In genomic region chr3:148075841-148076240, GRCm38 (mm10) we compare ENCODE assay signal across 14 mouse cellular contexts.
"Had no signal": no experiment of that assay in that cellular context is flagged by ENCODE, and none has a peak within 500 bp of the region (broad histone marks: within the 10 kb centered on the region; RNA-seq: fewer than 3 reads in every experiment).

No protein-coding gene starts in this region.

- ATAC-seq: midbrain, embryonic 13.5 days had no signal

- H3K9me3 ChIP-seq: liver, embryonic 13.5 days; midbrain, embryonic 13.5 days; stomach, embryonic 15.5 days had no signal

- H3K4me2 ChIP-seq: liver, embryonic 13.5 days; midbrain, embryonic 13.5 days; stomach, embryonic 15.5 days had no signal

- H3K27ac ChIP-seq: layer of hippocampus, adult 2 months; liver, embryonic 13.5 days; macrophage; midbrain, embryonic 13.5 days; stomach, embryonic 15.5 days had no signal

- H3K4me3 ChIP-seq: layer of hippocampus, adult 2 months; liver, embryonic 13.5 days; midbrain, embryonic 13.5 days; stomach, embryonic 15.5 days had no signal

- H3K4me1 ChIP-seq: liver, embryonic 13.5 days; midbrain, embryonic 13.5 days; stomach, embryonic 15.5 days had no signal

- H3K36me3 ChIP-seq: liver, embryonic 13.5 days; midbrain, embryonic 13.5 days; stomach, embryonic 15.5 days had no signal

- H3K9ac ChIP-seq: liver, embryonic 13.5 days; midbrain, embryonic 13.5 days; stomach, embryonic 15.5 days had no signal

- DNase-seq: kidney, adult 18-20 months; kidney, adult 9 months; kidney, postnatal 25 days; layer of hippocampus, adult 9-11 months; liver, embryonic 13.5 days; lung, adult 2 months; lung, postnatal 14 days; right cerebral cortex, postnatal 25 days; spleen, adult 18-20 months; thymus, postnatal 25 days had no signal

- H3K27me3 ChIP-seq: liver, embryonic 13.5 days; midbrain, embryonic 13.5 days; stomach, embryonic 15.5 days had no signal
